Mouse (Mus musculus): ENCODE data around the gene Strip2. TPM values are rescaled to one million over a fixed set of nuclear protein-coding genes. Genes with fewer than 3 reads are reported as not detected.

Gene Strip2
- polyA plus RNA-seq (2012; rRNA removed): 0.84 and 1.2 TPM in 2 replicates

DNA sequence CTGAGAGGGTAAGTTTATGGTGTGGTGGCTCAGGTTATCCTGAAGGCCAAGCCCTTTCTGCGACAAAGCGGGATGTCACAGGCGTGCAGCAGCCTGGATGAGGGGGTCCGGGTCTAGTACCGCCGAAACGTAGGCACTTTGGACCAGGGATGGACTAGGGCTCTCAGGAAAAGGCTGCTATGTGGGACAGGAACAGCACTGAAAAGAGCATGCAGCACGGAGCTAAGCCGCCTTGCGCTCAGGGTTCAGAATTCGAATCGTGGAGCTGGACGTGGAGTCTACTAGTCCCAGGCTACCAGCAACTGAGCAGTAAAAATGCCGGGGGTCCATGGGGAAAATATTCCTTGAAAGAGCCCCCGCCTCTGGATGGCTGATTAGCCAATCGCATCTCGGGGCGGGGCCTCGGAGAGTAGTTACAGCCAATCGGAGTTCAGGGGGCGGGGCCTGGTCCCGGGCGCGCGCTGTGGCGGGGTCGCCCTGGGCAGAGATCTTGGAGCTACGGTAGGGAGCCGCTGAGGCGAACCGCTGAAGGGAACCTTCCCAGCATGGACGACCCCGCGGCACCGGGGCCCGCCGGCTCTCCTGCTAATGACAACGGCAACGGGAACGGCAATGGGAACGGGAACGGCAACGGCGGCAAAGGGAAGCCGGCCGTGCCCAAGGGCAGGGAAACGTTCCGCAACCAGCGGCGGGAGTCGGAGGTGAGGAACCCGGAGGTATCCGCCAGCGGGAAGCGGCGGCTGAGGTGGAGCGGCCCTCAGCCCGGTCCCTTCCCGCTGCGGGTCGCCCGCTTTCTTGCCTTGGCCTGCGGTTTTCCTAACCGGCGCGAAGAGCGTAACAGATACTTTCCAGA lies at the start of gene Strip2:
TSS of gene Strip2 (plus strand) at position 483 of the 853 bp plus-strand sequence.

Other genes starting within 250 kb of the Strip2 start
- gene Tspan33, start 222.8 kb upstream of the Strip2 start, polyA plus RNA-seq (2012; rRNA removed): 7.5 and 9.0 TPM in 2 replicates
- 131 and 133 TPM in 2 replicates for gene Smo, start 181.5 kb upstream of the Strip2 start, polyA plus RNA-seq (2012; rRNA removed)
- gene Ahcyl2, start 149.0 kb upstream of the Strip2 start, polyA plus RNA-seq (2012; rRNA removed): 20.6 and 22.4 TPM in 2 replicates
- gene Nrf1, start 131.0 kb downstream of the Strip2 start, polyA plus RNA-seq (2012; rRNA removed): 34.3 and 42.1 TPM in 2 replicates